Mouse (Mus musculus): ENCODE measurements around the gene Ifna13.

Ifna13 gene

GRCm38 (mm10) chr4:88644359-88644758 lies at the start of gene Ifna13:
Ifna13 (minus strand) TSS chr4:88644459.
- DNase-seq (ENCODE audit: low spot score in 2 of 2) = no peak

DNA sequence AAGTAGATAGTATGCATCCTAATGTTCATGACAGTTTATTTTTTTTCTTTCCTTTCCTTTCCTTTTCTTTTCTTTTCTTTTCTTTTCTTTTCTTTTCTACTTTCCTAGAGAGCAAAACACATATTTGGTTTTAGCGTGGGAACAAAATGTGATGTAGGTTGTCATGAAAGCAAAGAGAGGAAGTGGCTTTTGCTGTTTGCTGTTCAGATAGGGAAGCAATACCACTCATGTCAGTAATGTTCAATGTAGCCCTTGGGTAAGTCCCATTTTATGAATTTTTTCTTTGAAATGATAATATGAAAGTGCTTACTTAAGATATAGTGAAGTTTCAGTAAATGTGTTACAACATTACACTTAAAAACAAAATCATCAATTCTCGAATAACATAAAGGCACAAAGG lies 49.1 kb upstream of the Ifna13 start:
- no peak for DNase-seq (ENCODE audit: low spot score in 2 of 2)

DNA sequence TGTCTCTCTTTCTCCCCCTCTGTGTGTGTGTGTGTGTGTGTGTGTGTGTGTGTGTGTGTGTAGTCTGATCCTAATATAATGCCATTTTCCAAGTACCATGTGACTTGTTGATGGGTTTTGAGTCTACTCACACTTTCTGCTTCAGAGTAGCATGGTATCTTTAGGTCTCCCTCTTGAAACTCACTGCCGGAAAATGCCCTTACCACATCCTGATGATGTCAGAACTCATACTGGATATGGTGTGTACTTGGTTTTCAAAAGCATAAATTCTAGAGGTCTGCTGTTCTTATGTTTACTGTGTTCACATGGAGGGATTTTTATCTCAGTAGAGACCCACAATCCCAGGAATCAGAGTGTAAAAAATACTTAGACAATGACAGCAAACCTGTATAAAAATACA lies 48.3 kb upstream of the Ifna13 start:
- no peak for DNase-seq (ENCODE audit: low spot score in 2 of 2)

DNA sequence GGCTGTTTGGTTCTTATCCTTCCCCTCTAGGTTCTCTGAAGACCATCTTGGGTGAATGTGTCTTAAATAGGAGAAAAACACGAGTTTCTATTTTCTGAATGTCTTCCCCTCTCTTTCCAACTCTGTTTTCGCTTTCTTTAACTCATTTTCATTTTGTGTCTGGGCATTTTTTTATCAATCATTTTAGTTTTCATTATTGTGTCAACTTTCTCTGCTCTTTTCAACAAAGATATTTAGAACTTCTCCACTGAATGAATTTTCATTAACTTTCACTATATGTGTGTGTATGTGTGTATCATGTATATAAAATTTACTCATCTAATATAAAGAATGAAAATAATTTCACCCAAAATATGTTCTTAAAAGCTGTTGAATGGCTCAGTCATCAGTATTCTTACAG lies 47.0 kb upstream of the Ifna13 start, which contains the start of gene Ifnab:
Gene Ifnab, minus strand, starts transcription at position 101 of the 400 bp plus-strand sequence.
- no peak for DNase-seq (ENCODE audit: low spot score in 2 of 2)

DNA sequence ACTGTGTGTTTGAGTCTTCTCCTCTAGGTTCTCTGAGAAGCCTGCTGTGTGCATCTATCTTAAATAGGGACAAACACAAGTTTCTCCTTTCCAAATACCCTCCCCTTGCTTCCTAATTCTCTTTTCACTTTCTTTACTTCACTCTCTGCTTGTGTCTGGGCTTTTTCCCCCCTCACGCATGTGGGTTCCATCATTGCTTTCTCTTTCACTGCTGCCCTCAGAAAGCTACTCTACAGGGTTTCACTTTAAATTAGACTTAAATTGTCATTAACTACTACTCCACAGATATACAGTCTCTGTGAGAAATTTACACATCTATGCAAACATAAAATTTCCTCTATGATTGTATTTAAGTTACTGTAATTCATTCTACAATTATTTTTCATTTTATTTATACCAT lies 39.6 kb upstream of the Ifna13 start, which contains the start of gene Ifna2:
Gene Ifna2, minus strand, starts transcription at position 101 of the 400 bp plus-strand sequence.
- DNase-seq (ENCODE audit: low spot score in 2 of 2) = no peak

DNA sequence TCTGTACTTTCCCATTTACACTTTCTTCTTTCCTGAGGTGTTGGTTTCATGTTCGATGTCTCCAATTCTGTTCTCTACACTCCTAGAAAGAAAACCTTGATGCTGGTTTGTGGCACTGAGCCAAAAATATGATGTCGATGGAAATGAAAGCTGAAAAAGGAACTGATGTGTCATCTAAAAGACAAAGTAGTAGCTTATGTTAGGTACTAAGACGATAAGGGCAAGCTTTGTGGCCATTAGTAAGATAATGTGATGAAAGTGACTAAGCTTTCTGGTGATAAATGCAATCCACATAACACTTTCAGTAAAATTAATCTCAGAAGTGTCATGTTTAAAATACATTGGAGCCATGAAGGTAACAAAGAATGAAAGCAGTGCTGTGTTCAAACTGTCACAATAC lies 37.1 kb upstream of the Ifna13 start:
- DNase-seq (ENCODE audit: low spot score in 2 of 2) = no peak

DNA sequence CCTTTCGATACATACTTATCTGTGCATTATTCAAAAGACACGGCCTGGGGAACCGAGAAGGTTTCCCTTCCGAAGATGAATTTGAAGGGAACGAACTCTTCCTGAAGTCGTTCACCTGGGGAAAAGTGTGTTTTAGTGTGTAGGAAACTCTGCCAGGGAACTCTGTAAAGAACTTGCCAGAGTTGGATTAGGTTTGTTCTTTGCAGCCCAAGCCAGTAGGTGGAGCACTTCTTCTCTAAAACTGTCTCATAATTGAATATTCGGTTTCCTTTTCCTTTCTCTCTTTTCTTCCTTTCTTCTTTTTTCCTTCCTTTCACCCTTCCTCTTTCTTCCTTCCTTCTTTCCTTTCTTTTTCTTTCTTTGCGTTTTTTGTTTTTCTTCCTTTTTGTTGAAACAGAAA lies 36.1 kb upstream of the Ifna13 start:
- DNase-seq (ENCODE audit: low spot score in 2 of 2) = peak in 1 of 2 experiments; percentile 18

GRCm38 (mm10) chr4:88676824-88677223 lies 32.6 kb upstream of the Ifna13 start, which contains the start of gene Ifna16:
Ifna16 (minus strand) TSS chr4:88676924.
- DNase-seq (ENCODE audit: low spot score in 2 of 2) = no peak

DNA sequence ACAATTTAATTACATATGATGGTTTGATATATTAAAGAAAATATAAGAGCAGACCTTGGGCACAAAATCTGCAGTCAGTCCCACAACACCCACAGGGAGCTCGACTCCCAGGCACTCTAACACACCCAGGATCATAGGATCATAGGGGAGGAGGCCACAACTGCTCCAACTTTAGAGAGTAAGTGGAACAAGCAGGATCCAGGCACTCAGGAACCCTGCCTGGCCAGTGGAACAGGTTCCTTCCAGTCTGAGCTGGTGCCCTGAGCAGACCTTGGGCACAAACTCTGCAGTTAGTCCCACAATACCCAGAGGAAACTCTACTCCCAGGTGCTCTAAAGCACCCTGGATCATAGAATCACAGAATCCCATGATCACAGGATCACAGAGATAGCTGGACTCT lies 11.2 kb upstream of the Ifna13 start:
- DNase-seq (ENCODE audit: low spot score in 2 of 2) = no peak

GRCm38 (mm10) chr4:88653644-88654043 lies 9.4 kb upstream of the Ifna13 start:
- DNase-seq (ENCODE audit: low spot score in 2 of 2) = no peak

DNA sequence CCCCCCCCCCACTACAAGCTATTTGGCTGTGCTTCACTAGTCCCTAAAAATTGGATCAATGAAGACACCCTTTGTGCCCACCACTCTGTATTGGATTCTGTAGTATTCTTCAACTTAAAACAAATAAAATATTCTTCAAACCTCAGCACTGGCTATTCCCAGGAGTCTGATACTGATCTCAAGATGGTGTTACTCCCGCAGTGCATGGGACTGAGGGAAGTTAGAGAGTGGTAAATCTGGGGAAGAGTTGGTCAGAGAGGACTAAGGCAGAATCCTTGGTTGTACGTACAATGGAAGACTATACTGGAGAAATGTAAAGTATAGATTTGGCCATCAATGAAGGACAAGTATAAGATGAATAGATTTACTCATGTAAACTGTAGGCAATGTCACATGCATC lies 1.7 kb downstream of the Ifna13 start:
- DNase-seq (ENCODE audit: low spot score in 2 of 2) = no peak

DNA sequence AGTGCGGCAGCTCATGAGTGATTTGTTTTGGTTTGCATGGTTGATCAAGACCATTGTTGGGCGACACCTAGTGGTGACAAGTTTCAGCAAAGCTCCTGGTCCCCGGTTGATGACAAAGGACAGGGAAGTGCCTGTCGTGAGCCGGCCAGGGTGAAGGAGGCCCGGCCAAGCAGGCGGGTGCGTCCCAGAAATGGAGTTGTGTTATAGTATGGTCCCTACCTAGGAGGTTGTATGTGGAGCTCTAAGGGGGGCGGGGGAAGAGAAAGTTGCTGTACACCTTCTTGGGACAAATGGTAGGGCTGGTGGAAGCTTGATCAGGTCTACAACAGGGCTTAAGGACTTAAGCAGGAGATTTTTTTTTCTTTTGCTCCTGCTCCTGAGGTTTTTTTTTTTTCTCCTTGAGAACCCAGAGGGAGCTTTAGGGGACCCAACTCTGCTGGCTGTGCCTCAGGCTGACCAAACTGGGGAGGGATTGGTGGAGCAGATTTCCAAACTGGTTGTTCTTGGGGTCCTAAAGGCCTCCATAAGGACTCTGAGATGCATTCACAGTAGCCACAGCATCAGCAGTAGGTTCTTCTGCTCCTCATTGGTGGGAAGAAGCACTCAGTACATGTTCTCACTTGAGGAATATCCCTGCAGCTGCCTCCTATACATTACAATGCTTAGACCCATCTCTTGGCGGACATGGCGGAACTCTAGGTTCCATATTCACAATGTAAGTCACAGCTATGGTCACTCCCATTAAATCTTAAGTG lies 3.0 kb downstream of the Ifna13 start:
- peak; percentile 79 to 100 for DNase-seq (ENCODE audit: low spot score in 2 of 2)

DNA sequence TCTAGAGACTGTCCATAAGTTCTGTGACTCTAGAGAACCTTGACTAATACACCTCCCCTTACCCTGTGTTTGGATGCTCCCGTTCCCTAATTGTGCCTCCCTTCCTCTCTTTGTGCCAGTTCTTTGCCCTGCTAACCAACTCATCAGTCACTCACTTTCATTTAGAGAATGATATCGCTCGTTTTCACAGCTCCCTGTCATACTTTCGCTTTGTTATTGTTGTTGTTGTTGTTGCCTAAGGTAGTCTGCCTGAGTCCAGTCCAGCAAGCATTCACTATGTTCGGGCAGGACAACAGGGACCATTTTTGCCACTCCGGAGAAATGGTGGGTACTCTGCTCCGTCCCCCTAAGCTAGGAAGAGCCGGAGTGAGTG lies 3.6 kb downstream of the Ifna13 start:
- no peak for DNase-seq (ENCODE audit: low spot score in 2 of 2)

DNA sequence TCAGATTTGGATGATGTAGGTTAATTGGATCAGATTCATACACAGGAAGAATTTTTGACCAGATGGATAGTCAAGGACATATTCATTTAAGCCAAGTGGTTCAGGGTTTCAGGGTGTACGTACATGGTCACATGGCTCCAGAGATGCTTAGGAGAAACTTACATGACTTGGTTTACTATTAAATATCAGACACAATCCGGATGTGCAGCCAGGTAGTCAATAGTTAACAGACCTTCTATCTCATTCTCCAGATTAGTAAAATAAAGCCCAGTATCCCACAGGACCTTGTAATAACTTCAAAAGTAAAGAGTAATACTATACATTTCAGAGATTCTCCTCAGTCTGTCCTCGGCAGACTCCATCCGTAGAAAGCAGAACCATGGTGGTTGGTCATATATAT lies 9.9 kb downstream of the Ifna13 start, which contains the start of gene C87499:
Gene C87499, minus strand, starts transcription at position 101 of the 400 bp plus-strand sequence.
- no peak for DNase-seq (ENCODE audit: low spot score in 2 of 2)

DNA sequence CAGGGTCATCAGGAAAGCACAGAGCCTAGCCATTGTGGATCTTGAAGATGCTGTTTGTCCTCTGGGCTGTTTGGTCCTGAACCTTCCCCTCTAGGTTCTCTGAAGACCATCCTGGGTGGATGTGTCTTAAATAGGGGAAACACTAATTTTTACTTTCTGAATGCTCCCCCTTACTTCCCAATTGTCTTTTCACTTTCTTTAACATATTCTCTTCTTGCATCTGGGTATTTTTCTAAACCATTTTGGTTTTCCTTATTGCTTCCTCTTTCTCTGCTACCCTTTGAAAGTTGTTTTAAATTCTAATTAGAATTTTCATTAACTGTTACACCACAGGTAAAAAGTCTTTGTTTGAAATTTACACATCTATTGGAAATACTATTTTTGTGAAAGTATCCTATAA lies 41.0 kb downstream of the Ifna13 start, which contains the start of gene Ifna12:
Gene Ifna12, minus strand, starts transcription at position 101 of the 400 bp plus-strand sequence.
- no peak for DNase-seq (ENCODE audit: low spot score in 2 of 2)
